Mouse (Mus musculus) CH12.LX (cell line): ENCODE results near the gene Unc13a.

Source experiments
- CHD1 ChIP-seq: IDR thresholded peaks from 2 replicates; pipeline ENCODE4 v1.6.1; 2012; ENCODE audit warnings: low read depth, low read length, improper control_type of control experiment, inconsistent platforms
- CTCF ChIP-seq, 2 experiments: IDR thresholded peaks in 1 of 2; conservative IDR thresholded peaks in 1 of 2; 2 replicates each; pipeline ENCODE4 v1.5.1; 2011 to 2012; ENCODE audit warnings: low read depth in 2 of 2, low read length in 2 of 2, improper control_type of control experiment in 1 of 2, inconsistent platforms in 1 of 2, mild to moderate bottlenecking in 1 of 2, moderate library complexity in 1 of 2
- E2F4 ChIP-seq: IDR thresholded peaks from 2 replicates; pipeline ENCODE4 v1.6.1; 2011; ENCODE audit warnings: low read depth, low read length, improper control_type of control experiment; ENCODE audit not compliant: insufficient replicate concordance
- EP300 ChIP-seq: IDR thresholded peaks from 2 replicates; pipeline ENCODE4 v1.6.1; 2011; ENCODE audit warnings: low read length, improper control_type of control experiment
- HCFC1 ChIP-seq: IDR thresholded peaks from 2 replicates; pipeline ENCODE4 v1.6.1; 2012; ENCODE audit warnings: low read depth, mild to moderate bottlenecking, inconsistent platforms, low read length, improper control_type of control experiment
- POLR2A ChIP-seq: IDR thresholded peaks from 2 replicates; pipeline ENCODE4 v1.6.1; 2011; ENCODE audit warnings: low read depth, mild to moderate bottlenecking, improper control_type of control experiment, low read length
- RCOR1 ChIP-seq: conservative IDR thresholded peaks from 2 replicates; pipeline ENCODE4 v1.6.1; 2012; ENCODE audit warnings: low read depth, mild to moderate bottlenecking, inconsistent platforms, low read length, improper control_type of control experiment
- SIN3A ChIP-seq: IDR thresholded peaks from 2 replicates; pipeline ENCODE4 v1.6.1; 2012; ENCODE audit warnings: low read length, improper control_type of control experiment, inconsistent platforms
- USF1 ChIP-seq: IDR thresholded peaks from 2 replicates; pipeline ENCODE4 v1.6.1; 2014; ENCODE audit warnings: low read depth, mild to moderate bottlenecking, inconsistent platforms, low read length, improper control_type of control experiment

DNA sequence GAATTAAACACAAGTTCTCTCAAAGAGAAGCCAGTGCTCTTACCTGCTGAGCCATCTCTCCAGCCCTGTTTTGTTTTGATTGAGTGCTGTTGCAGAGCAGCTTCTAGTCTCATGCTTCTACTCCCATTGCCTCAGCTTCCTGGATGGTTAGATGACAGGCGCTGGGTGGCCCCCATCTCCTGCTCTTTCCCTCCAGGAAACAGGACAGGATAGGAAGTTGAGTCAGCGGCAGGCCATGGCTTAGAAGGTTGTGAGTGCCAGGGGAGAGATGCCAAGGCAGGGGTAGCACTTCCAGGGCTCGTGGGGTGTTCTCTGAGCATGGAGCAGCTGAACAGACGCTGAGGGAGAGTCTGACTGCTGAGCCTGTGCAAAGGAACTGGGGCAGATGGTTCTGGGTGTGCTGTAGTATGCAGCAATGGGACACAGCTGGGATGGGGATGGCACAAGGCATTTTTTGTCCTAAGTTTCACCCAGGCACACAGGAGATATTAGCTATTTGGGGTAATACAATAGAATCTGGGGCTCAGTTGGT is 93.6 kb downstream of the Unc13a start:
- no peak for TF ChIP-seq RCOR1
- no peak for TF ChIP-seq HCFC1
- TF ChIP-seq POLR2A = no peak
- TF ChIP-seq E2F4 = no peak
- TF ChIP-seq CTCF (conservative IDR thresholded peaks at IDR 0.05 in 1 of 2, IDR thresholded peaks at IDR 0.05 in 1 of 2; ENCODE audit: low read depth in 2 of 2, low read length in 2 of 2) = no peak
- TF ChIP-seq EP300 = no peak
- no peak for TF ChIP-seq USF1
- TF ChIP-seq CHD1 = no peak
- no peak for TF ChIP-seq SIN3A
